Mouse (Mus musculus) brain, embryonic 14.5 days (tissue): ENCODE measurements around the gene Wdr25.

Experiments
- CTCF ChIP-seq: fragments of 200-500 bp; IDR thresholded peaks from 2 replicates; pipeline ENCODE4 v1.5.1; 2012; ENCODE audit warnings: inconsistent platforms, mild to moderate bottlenecking, moderate library complexity, borderline replicate concordance; ENCODE audit not compliant: insufficient read depth, insufficient read length; ENCODE audit errors: extremely low read depth
- POLR2A ChIP-seq: fragments of 200-500 bp; IDR thresholded peaks from 2 replicates; pipeline ENCODE4 v1.6.1; 2012; ENCODE audit warnings: mild to moderate bottlenecking, inconsistent platforms, borderline replicate concordance; ENCODE audit not compliant: poor library complexity, insufficient read depth, insufficient read length, severe bottlenecking; ENCODE audit errors: extremely low read depth

DNA sequence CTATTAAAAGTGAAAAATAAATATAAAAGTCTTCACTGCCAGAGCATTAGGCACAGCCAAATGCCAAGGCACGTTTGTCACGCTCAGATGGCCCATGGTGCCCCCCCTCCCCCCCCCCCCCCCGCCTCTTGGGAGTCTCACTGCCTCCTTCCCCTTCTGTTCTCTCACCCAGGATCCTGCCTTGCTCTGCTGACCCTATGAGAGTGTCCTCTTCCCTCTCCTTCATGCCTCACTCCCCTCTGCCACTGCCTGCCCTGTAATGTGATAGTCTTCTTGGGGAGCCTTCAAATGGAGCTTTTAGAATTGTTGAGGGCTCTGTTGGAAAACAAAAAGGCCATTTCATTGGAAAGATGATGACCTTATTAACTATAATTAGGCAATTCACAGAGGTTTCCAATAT, 38.7 kb downstream of the Wdr25 start:
- TF ChIP-seq CTCF (no peak), POLR2A (no peak)
